Mouse (Mus musculus) left cerebral cortex, adult 18-20 months (tissue): ENCODE results near the gene Klhl5. TPM values are rescaled to one million over a fixed set of nuclear protein-coding genes. Genes with fewer than 3 reads are reported as not detected.

ENCODE experiments used
- DNase-seq, 2 experiments: peaks; one replicate each; pipeline ENCODE4 v3.0.0; 2021 to 2022; ENCODE audit warnings: low spot score in 2 of 2, mixed read lengths in 1 of 2
- long read RNA-seq, 2 experiments: library from polyadenylated mRNA; stranded (forward); transcript quantifications; one replicate each; pipeline ENCODE4 v2.0.0; 2021
- total RNA-seq, 2 experiments: library from RNA; stranded (reverse); gene quantifications; 2 replicates each; pipeline ENCODE4 v1.2.3; 2021

The Klhl5 gene
- total RNA-seq: 10 to 100 TPM; 34.1 to 34.5 TPM
- long read RNA-seq, experiment 1, transcript Klhl5-201 (11 exons, 3,610 nt): minor isoform, 10 of 62 reads
- long read RNA-seq, experiment 1, transcript Klhl5-204 (11 exons, 3,149 nt): major isoform, 39 of 62 reads
- long read RNA-seq, experiment 1, partial matches to known transcripts: 11 of 62 reads
- long read RNA-seq, experiment 1, other reads (novel, unspliced or antisense): 2 of 62 reads
- long read RNA-seq, experiment 2, transcript Klhl5-204 (11 exons, 3,149 nt): major isoform, 23 of 31 reads
- long read RNA-seq, experiment 2, partial matches to known transcripts: 3 of 31 reads
- long read RNA-seq, experiment 2, other reads (novel, unspliced or antisense): 1 of 31 reads

- DNase-seq: peak; percentile 78 to 79
Measured at GRCm38 (mm10) chr5:65106876-65107772, at the start of gene Klhl5. TSS of gene Klhl5 (plus strand) at chr5:65107539.

DNA sequence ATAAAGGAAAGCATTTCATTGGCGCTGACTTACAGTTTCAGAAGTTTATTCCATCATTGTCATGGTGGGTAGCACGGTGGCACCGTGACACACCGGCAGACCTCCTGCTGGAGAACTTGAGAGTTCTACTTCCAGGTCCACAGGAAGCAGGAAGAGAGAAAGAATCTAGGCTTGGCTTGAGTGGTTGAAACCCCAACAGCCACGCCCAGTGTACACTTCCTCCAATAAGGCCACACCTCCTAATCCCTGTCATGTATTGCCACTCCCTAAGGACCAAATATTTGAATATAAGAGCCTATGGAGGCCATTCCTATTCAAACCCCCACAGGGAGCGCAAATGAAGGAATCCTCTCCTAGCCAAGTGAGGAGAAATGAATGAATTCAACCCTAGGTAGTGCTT, 49.7 kb upstream of the Klhl5 start:
- no peak for DNase-seq

DNA sequence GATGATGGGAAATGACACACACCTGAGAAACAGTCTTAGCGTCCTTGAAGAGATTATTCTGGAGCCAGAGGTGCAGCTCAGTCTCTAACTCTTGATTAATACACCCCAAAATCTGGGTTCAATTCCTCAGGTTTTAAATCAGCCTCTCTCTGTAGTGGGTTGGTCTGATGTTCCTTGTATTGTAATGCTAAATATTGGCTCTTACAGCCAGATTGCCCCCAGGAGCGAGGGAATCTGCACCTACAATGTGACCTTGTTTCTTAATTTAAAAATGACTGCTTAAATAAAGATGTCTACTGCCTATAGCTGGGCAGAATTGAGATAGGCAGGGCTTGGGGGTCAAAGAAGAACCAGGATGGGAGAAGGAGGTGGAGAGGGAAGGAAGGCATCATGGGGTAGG, 47.5 kb upstream of the Klhl5 start:
- DNase-seq: no peak

- no peak for DNase-seq
Measured at GRCm38 (mm10) chr5:65062236-65062635, 45.1 kb upstream of the Klhl5 start.

GRCm38 (mm10) chr5:65063266-65063665, 44.1 kb upstream of the Klhl5 start:
- DNase-seq: no peak

DNA sequence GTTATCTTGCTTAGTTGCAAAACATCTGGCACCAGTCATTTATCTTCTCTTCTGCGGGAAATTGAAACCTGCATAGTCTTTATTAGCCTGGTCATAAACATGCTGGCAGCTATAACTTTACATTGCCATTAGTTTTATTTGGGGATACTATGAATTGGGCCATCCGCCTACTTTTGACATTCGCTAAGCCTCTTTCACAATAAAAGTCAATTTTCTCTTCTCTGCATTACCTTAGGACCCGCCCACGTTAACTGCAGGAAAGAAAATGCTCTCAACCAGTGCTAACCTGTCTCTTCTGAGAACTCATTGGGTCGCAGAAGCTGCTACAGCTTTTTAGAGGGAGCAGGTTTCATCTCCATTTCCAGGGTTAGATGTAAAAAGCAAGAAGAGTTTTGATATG, 39.2 kb upstream of the Klhl5 start:
- no peak for DNase-seq

GRCm38 (mm10) chr5:65069872-65070271, 37.5 kb upstream of the Klhl5 start:
- no peak for DNase-seq

- no peak for DNase-seq
Measured at GRCm38 (mm10) chr5:65071689-65072118, 35.6 kb upstream of the Klhl5 start.

DNA sequence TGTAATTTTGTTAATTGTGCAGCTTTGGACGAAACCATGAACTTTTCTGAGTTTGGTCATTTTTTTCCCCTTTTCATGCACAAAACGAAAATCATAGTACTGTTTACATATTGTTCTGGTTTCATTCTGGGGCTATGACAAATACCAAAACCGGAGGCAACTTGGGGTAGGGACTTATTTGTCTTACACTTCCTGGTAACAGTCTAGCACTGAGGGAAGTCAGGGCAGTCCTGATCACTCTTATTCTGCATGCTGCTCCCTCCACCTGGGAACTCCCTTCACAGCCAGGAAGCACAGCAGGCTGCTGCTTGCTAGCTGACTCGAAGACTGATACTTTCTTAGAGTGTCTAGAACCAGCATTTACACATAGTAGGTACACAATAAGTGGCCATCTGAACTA, 34.1 kb upstream of the Klhl5 start:
- DNase-seq: no peak

DNA sequence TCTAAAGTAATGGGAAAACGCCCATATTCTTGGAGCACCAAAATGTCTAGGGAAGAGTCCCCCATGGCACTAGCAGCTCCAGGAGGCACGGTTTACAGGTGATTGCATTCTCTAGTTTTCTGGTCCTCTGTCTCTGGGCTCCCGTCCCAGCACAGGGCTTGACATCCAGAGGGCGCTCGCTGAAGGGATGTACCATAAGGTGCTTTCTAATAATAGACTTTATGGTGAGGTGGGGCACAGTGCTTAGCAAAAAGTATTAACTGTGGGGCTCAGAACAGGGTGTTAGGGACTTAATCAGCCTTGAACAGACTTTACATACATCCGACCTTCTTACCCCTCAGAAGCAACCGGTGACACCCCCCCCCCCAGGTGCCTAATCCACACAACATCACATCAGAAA, 32.6 kb upstream of the Klhl5 start:
- no peak for DNase-seq

GRCm38 (mm10) chr5:65076087-65076486, 31.3 kb upstream of the Klhl5 start:
- no peak for DNase-seq

DNA sequence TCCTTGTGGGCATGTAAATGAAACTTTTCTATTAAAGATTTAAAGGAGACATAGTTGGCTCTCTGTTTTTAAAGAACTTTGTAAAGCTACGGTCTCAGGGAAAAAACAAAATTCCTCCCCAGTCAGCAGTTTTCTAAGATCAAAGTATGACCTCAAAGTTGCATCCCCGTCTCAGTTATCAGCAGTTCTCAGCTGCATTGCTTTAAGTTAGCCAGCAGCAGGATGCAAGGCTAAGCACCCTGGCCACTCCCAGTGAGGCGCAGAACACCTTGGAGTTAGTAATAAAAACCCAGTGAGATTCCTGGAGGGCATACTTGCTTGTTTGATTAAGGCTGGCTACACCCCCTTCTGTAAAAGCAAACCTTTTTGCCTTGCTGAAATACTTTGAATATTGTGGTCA, 30.6 kb upstream of the Klhl5 start:
- no peak for DNase-seq

DNA sequence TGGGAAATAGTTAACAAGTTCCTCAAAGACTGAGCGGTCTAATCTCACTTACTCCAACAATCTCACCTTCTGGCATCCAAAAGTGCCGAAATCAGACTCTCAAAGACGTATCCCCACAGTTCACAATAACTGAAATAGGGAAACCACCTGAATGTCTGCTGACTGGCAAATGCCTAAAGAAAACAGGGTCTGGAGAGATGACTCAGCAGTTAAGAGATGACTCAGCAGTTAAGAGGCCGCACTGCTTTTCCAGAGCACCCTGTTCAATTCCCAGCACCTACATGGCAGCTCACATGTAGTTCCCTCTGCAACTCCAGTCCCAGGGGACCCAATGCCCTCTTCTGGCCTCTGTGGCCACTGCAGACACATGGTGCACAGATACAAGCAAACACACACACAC, 29.3 kb upstream of the Klhl5 start:
- DNase-seq: no peak

GRCm38 (mm10) chr5:65079881-65080280, 27.5 kb upstream of the Klhl5 start:
- peak; percentile 15 to 43 for DNase-seq

GRCm38 (mm10) chr5:65081836-65082235, 25.5 kb upstream of the Klhl5 start:
- no peak for DNase-seq

GRCm38 (mm10) chr5:65086522-65086921, 20.8 kb upstream of the Klhl5 start:
- DNase-seq: no peak

GRCm38 (mm10) chr5:65089707-65090106, 17.6 kb upstream of the Klhl5 start:
- no peak for DNase-seq

DNA sequence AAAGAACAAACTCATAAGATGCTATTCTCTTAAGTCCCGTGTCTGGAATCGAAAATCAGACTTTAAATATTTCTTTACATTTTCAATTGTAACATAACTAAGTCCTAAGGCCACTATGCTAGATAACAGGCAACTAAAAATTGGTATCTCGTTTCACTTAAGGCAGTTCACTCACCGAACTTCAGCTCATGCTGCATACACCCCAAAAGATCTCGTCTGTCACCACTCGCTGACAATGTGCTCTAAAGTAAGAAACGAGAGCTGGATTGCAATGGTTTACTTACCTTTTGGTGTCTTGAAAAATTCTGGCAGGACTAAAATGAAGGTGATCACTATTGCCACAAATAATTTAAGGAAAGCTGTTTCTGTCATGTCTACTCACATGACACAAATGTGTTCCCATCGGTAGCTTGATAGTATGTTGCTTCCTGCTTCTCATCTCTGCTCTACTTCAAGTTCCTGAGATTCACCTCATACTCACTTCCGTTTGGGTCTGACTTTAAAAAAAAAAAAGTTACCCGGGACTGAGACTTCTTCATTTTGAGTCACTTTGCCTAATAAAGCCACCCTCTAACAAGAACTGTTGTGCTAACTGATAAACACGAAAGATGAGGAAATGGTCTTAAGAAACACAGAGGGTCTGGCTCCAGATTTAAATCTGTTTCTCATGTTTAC, 16.0 kb upstream of the Klhl5 start:
- DNase-seq: no peak

DNA sequence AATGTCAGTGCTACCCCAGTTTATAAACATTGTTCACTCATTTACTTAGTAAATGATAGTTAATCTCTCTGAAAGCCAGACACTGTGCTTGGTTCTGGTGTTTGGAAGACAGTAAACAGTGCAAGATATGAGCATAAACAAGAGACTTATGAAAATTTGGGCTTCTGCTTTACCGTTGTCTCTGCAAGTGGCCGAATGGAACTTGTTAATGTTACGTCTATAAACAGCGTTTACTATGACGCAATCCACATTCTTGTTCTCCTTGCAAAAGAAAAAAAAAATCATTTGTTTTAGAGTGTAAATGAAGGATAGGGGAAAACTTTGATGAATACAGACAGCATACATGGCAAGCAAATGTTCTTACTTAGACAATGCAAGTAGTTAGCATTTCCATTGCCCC, 15.4 kb upstream of the Klhl5 start, which contains the start of gene Tmem156:
Gene Tmem156, minus strand, starts transcription at position 212 of the 400 bp plus-strand sequence.
- no peak for DNase-seq

GRCm38 (mm10) chr5:65093769-65094168, 13.6 kb upstream of the Klhl5 start:
- DNase-seq: no peak

DNA sequence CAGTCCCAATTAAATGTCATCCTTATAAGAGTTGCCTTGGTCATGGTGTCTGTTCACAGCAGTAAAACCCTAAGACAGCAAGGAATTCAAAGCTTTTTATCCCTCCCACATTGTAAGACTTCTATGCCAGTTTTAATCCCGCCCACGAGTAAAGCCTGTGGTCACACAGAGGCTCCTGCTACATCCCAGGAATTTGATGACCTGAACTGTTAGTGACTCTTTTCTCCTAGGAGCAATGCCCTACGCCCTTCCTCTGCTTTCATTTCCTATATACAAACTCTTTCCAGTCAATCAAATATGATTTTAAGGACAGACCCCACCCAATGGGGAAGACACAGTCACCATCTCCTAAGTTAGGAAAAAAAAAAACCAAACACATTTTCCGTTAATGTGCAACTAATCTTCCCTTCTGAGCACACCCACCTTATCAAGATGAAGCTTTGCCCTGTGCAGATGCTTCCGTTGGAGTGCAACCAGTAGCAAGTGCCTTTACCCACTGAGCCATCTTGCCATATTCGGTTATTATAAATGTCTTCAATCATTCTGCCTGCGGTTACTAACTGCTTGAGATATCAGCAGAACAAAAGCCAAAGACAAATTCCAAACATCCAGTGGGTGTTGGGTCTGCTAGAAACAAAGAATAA, 12.3 kb upstream of the Klhl5 start:
- DNase-seq: no peak
